Mouse (Mus musculus) C2C12 (cell line): Measurements from ENCODE around the gene Higd1a. TPM values are rescaled to one million over a fixed set of nuclear protein-coding genes. Genes with fewer than 3 reads are reported as not detected.

Experiments
- H3K27me3 ChIP-seq: one replicate; pipeline ENCODE4 v1.6.1; 2011; ENCODE audit not compliant: control insufficient read depth, insufficient read depth, insufficient read length
- H3K36me3 ChIP-seq: one replicate; pipeline ENCODE4 v1.6.1; 2011; ENCODE audit not compliant: control insufficient read depth, insufficient read depth
- H3K4me3 ChIP-seq: one replicate; pipeline ENCODE4 v1.5.1; 2011; ENCODE audit warnings: mild to moderate bottlenecking, control low read depth; ENCODE audit not compliant: poor library complexity, insufficient read depth, severe bottlenecking
- H3K79me2 ChIP-seq: one replicate; pipeline ENCODE4 v1.6.1; 2011; ENCODE audit not compliant: control insufficient read depth, insufficient read depth
- H3K79me3 ChIP-seq: one replicate; pipeline ENCODE4 v1.6.1; 2011; ENCODE audit warnings: low read depth, control low read depth
- H3ac ChIP-seq: one replicate; pipeline ENCODE3; 2011; ENCODE audit warnings: low read depth; ENCODE audit not compliant: control insufficient read depth, insufficient read length
- CEBPB ChIP-seq: IDR thresholded peaks from one replicate; pipeline ENCODE4 v1.6.1; 2011; ENCODE audit warnings: low read depth, mild to moderate bottlenecking, control low read depth, moderate library complexity
- CTCF ChIP-seq: IDR thresholded peaks from one replicate; pipeline ENCODE4 v1.5.1; 2011; ENCODE audit not compliant: control insufficient read depth, insufficient read depth, insufficient read length
- FOSL1 ChIP-seq: IDR thresholded peaks from one replicate; pipeline ENCODE4 v1.8.0; 2011; ENCODE audit warnings: mild to moderate bottlenecking, low read length; ENCODE audit not compliant: poor library complexity, insufficient read depth, severe bottlenecking
- MAX ChIP-seq: IDR thresholded peaks from one replicate; pipeline ENCODE4 v1.6.1; 2011; ENCODE audit warnings: mild to moderate bottlenecking, control low read depth
- MYOD1 ChIP-seq: IDR thresholded peaks from one replicate; pipeline ENCODE4 v1.6.1; 2011; ENCODE audit warnings: low read depth; ENCODE audit not compliant: control insufficient read depth, insufficient read length
- MYOG ChIP-seq: IDR thresholded peaks from one replicate; pipeline ENCODE4 v1.6.1; 2011; ENCODE audit not compliant: control insufficient read depth, insufficient read length; ENCODE audit errors: extremely low read depth
- USF1 ChIP-seq: IDR thresholded peaks from one replicate; pipeline ENCODE4 v1.6.1; 2011; ENCODE audit warnings: low read depth, mild to moderate bottlenecking, control low read depth, moderate library complexity
- polyA plus RNA-seq: library from polyadenylated mRNA; unstranded; fragments of >200 nt; fragmentation: generic; extraction: Trizol; gene quantifications from one replicate; pipeline ENCODE4 v1.2.1, GENCODE M21; 2012; ENCODE audit warnings: missing spikeins

Higd1a gene
- polyA plus RNA-seq, 1 experiment, result 55.5 TPM

DNA sequence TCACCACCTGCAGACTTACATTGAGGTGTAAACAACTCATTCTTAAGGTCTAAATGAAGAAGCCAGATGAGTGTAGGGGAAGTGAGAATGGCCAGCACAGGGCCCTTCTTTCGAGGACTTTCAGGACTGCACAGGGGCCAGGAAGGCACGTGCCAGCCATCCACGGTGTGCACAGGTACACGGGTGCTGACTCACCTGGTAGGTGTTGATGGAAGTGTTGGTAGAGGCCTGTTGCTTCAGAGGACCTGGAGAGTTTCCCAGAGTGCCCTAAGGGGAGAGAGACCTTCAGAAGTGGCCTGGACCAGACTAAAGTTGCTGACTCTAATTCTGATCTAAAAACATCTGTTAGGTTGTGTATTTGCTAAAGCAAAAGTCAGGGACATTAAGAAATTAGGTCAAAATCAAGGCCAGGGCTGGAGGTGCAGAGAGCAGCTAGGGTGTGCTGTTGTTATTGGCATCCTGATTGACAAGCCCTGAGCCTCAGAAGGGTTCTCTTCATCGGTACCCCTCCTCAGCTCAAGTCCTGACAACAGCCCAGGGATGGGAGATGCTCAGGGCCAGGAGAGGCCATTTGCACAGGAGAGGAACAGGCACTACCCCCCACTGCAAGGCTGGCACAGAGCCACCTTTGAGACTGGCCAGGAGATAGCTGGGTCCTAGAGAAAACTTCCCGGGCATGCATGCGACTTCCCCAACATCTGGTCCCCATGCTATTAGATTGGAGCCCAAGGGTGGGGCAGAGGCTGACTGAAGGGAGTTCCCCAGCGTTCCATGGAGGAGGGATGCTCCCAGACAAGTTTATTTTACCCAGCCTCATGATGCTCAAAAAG, 45.5 kb upstream of the Higd1a start:
- Histone ChIP-seq H3K79me2 (no peaks in the 10 kb centered on the region), H3K27me3 (peaks cover 21% of the 10 kb centered on the region), H3K36me3 (no peaks in the 10 kb centered on the region), H3K79me3 (no peaks in the 10 kb centered on the region), H3ac (no peak overlapping the region), H3K4me3 (no peak overlapping the region)
- no peak for TF ChIP-seq MYOG
- no peak for TF ChIP-seq MAX
- no peak for TF ChIP-seq FOSL1
- TF ChIP-seq CEBPB, result no peak
- TF ChIP-seq MYOD1, result no peak
- no peak for TF ChIP-seq USF1
- TF ChIP-seq CTCF, result no peak

DNA sequence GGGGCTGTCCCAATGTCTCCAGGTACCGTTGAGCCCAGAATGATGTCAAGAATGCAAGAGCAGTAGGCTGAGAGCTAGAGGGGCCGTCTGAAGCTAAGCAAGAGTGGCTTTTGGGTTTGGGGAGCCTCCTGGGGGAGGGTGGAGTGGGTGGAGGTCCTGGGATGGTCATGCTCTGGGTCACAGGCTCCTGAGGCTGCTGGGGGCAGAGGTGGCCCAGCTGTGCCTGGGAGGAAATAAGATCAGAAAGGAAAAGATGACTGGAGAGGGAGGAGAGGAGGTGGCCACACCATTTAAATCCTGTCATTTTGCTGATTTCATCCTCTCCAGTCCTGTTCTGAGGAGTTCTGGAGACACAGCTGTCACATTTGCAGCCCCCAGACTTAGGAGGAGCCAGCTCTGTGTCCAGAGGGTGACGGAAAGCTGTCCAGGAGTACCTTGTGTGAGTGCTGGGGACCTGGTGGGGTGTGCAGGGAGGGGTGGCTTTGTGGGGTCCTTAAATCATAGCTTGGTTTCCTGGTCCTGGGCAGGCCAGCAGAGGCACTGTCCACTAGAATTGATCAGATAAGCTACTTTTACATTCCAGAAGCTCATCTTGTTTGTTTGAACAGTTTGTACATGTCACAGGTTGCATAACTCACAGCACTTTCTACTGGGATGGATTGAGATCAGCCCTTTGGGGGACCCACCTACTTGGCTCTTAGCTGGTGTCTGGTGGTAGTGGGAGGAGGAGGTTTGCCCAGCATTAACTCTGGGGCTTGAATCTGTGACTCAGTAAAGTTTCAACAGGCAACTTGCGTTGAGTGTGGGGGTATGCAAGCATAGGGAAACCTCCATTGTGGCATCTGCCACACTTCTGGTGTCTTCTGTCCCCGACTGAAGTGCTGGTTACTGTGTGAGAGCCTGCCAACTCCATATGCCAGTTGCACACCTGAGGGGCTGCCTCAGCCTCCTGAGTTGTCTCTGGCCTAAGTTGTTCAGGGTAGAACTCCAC, 43.8 kb upstream of the Higd1a start:
- no peak overlapping the region for H3ac ChIP-seq
- no peak overlapping the region for H3K4me3 ChIP-seq
- TF ChIP-seq MYOD1, result no peak
- TF ChIP-seq CTCF, result no peak
- TF ChIP-seq USF1, result no peak
- TF ChIP-seq FOSL1, result no peak
- no peak for TF ChIP-seq CEBPB
- TF ChIP-seq MAX, result no peak
- no peak for TF ChIP-seq MYOG
- H3K79me3 ChIP-seq, result no peaks in the 10 kb centered on the region
- peaks cover 17% of the 10 kb centered on the region for H3K27me3 ChIP-seq
- H3K36me3 ChIP-seq, result no peaks in the 10 kb centered on the region
- H3K79me2 ChIP-seq, result no peaks in the 10 kb centered on the region

DNA sequence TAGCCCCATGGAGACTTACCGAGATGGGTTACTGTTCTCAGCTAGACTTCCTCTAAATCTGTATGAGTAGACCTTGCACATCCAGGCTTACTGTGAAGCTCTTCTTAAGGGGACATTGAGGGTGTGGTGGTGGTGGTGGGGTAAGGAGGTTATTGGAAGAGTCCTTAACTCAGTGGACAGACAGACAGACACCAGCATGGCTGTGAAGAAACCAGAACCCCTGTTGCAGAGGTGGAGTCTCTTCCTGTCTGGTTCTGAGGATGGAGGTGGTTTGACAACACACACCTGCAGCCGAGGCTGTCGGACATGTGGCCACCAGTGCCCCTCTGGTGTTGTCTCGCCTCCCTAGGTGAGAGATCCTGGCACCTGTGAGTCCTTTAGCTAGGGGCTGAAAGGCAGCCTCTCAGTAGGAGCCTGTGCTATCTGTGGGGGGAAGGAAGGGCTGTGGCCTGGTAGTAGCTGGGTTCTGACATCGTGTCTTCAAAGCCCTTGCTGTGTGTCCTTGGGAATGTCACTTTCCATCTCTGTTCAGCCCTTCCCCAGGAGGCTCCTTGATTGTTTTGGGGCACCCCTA, 42.2 kb upstream of the Higd1a start:
- Histone ChIP-seq H3K79me3 (no peaks in the 10 kb centered on the region), H3K36me3 (no peaks in the 10 kb centered on the region), H3K79me2 (no peaks in the 10 kb centered on the region), H3K4me3 (no peak overlapping the region), H3ac (no peak overlapping the region), H3K27me3 (peaks cover 13% of the 10 kb centered on the region)
- TF ChIP-seq MYOD1, result no peak
- no peak for TF ChIP-seq MYOG
- TF ChIP-seq CEBPB, result no peak
- TF ChIP-seq CTCF, result no peak
- TF ChIP-seq MAX, result no peak
- no peak for TF ChIP-seq FOSL1
- TF ChIP-seq USF1, result no peak

DNA sequence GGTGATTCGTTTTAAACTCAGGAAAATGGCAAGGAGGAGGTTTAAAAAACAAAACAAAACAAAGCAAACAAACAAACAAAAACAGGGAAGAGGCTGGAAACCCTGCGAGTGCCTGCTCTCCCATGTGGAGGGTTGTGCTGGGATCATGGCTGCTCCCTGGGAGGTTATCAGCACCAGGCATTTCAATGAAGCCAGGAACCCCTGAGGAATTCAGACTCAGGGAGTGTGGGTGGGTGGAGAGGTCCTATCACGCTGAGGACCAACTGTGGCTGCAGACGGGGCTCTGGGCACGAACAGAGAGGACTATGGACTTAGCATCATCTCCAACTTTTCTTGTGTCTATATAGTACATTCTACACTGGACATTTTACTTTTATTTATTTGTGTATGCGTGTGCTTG, 41.1 kb upstream of the Higd1a start:
- no peaks in the 10 kb centered on the region for H3K79me2 ChIP-seq
- peaks cover 13% of the 10 kb centered on the region for H3K27me3 ChIP-seq
- H3ac ChIP-seq, result no peak overlapping the region
- no peaks in the 10 kb centered on the region for H3K36me3 ChIP-seq
- H3K79me3 ChIP-seq, result no peaks in the 10 kb centered on the region
- H3K4me3 ChIP-seq, result no peak overlapping the region
- no peak for TF ChIP-seq MYOD1
- no peak for TF ChIP-seq MYOG
- TF ChIP-seq CEBPB, result no peak
- no peak for TF ChIP-seq MAX
- TF ChIP-seq FOSL1, result no peak
- no peak for TF ChIP-seq USF1
- no peak for TF ChIP-seq CTCF

DNA sequence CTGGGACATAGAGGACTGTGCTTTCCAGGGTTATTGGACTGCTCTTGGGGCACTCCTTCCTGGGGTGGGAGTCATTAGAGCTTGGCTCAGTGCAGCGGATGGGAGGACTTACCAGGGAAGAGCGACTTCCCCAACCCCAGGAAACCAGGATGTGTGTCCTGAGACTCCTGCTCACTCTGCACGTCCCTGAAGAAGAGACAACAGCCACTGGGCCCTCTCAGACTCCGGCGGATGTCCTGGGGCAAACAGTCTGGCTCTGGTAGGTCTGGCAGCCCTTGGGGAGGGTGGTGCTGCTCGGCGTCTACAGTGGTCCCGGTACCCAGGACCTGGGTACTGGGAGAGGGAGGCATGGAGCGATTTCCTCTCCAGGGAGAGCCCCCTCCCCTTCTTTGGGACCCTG, 40.1 kb upstream of the Higd1a start, which contains the start of gene Ackr2:
Ackr2 (plus strand) TSS at position 111 of the 400 bp plus-strand sequence.
- H3K79me3 ChIP-seq, result no peaks in the 10 kb centered on the region
- H3ac ChIP-seq, result no peak within 1 kb of the TSS
- H3K36me3 ChIP-seq, result no peaks in the 10 kb centered on the region
- H3K79me2 ChIP-seq, result no peaks in the 10 kb centered on the region
- peaks cover 10% of the 10 kb centered on the region for H3K27me3 ChIP-seq
- H3K4me3 ChIP-seq, result no peak within 1 kb of the TSS
- TF ChIP-seq USF1 (no peak), MYOD1 (no peak), MAX (no peak), MYOG (no peak), CTCF (no peak)

DNA sequence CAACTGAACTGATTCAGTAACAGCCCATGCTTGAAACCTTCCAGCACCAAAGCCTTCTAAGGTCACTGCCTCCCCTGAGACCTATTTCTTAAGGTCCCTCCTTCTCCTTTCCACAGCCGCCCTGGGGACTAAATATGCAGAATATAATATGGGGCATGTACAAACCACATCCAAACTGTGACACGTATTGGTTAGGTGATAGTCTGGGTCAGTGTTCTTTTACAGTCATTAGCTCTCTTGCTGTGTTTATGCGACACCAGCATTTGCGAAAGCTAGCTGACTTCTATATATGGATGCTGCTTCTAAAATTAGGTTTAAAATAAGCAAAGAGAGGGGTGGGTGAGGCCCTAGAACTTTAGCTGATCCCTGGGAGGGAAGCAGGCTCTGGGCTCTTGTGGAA, 38.7 kb upstream of the Higd1a start:
- no peaks in the 10 kb centered on the region for H3K36me3 ChIP-seq
- no peaks in the 10 kb centered on the region for H3K79me2 ChIP-seq
- TF ChIP-seq CEBPB, result no peak
- no peak for TF ChIP-seq USF1
- TF ChIP-seq CTCF, result no peak
- no peak for TF ChIP-seq MYOD1
- no peak for TF ChIP-seq FOSL1
- TF ChIP-seq MYOG, result no peak
- H3K4me3 ChIP-seq, result no peak overlapping the region
- no peaks in the 10 kb centered on the region for H3K79me3 ChIP-seq
- H3K27me3 ChIP-seq, result peaks cover 10% of the 10 kb centered on the region
- no peak overlapping the region for H3ac ChIP-seq
